Mouse (Mus musculus) embryonic facial prominence, embryonic 15.5 days (tissue): Measurements from ENCODE around the gene Brd2. TPM values are rescaled to one million over a fixed set of nuclear protein-coding genes. Genes with fewer than 3 reads are reported as not detected.
"Not testable (repeated sequence)": the region's sequence is repeated elsewhere in the genome, so short reads cannot be mapped to it uniquely, and the experiment has no call there.

Experiments used
- ATAC-seq: fragments of 200-750 bp; cut with Nextera tagmentation; 2 replicates; pipeline ENCODE4 v1.8.0; 2017; ENCODE audit warnings: low read depth, moderate TSS enrichment; ENCODE audit not compliant: insufficient number of reproducible peaks, low FRiP score, low TSS enrichment
- H3K27ac ChIP-seq: fragments of 300-500 bp; sonication (generic); replicated peaks from 2 replicates; pipeline ENCODE4 v1.5.1; 2015; ENCODE audit warnings: mild to moderate bottlenecking, inconsistent platforms
- H3K27me3 ChIP-seq: fragments of 300-500 bp; sonication (generic); 2 replicates; pipeline ENCODE4 v1.6.1; 2015; ENCODE audit warnings: inconsistent platforms
- H3K36me3 ChIP-seq: fragments of 300-500 bp; sonication (generic); 2 replicates; pipeline ENCODE4 v1.6.1; 2015; ENCODE audit warnings: mild to moderate bottlenecking, inconsistent platforms
- H3K4me1 ChIP-seq: fragments of 300-500 bp; sonication (generic); 2 replicates; pipeline ENCODE4 v1.6.1; 2015; ENCODE audit warnings: inconsistent platforms
- H3K4me2 ChIP-seq: fragments of 300-500 bp; sonication (generic); replicated peaks from 2 replicates; pipeline ENCODE4 v1.6.1; 2015; ENCODE audit warnings: mild to moderate bottlenecking, inconsistent platforms
- H3K4me3 ChIP-seq: fragments of 300-500 bp; sonication (generic); replicated peaks from 2 replicates; pipeline ENCODE4 v1.5.1; 2015; ENCODE audit warnings: mild to moderate bottlenecking, inconsistent platforms
- H3K9ac ChIP-seq: fragments of 300-500 bp; sonication (generic); 2 replicates; pipeline ENCODE4 v1.6.1; 2015; ENCODE audit warnings: inconsistent platforms
- H3K9me3 ChIP-seq: fragments of 300-500 bp; sonication (generic); replicated peaks from 2 replicates; pipeline ENCODE4 v1.6.1; 2016; ENCODE audit warnings: inconsistent platforms
- WGBS: fragments of 180-500 bp; shearing (Covaris S2); methylation state at CpG from one replicate; pipeline ENCODE4 v1.1.7; 2015; 5-methylcytosine and 5-hydroxymethylcytosine counted together
- polyA plus RNA-seq: library from polyadenylated mRNA; unstranded; fragments of >200 nt; fragmentation: Nextera tagmentation; extraction: Ambion mirVana; gene quantifications from 2 replicates; pipeline ENCODE4 v1.2.1, GENCODE M21; 2015

The Brd2 gene
- polyA plus RNA-seq: 118 and 122 TPM in 2 replicates

- Histone ChIP-seq H3K36me3 (peaks cover 14% of the 10 kb centered on the region), H3K9ac (peak within 1 kb of the TSS; percentile 91), H3K4me3 (peak within 1 kb of the TSS; percentile 75), H3K4me1 (peaks cover 26% of the 10 kb centered on the region), H3K27me3 (no peaks in the 10 kb centered on the region), H3K9me3 (no peaks in the 10 kb centered on the region), H3K27ac (peak within 1 kb of the TSS; percentile 100), H3K4me2 (peak within 1 kb of the TSS; percentile 85)
- ATAC-seq: peak; percentile 68
- under 1% methylated on average over 53 of the region's 75 CpGs for WGBS
Observed at GRCm38 (mm10) chr17:34122188-34122984, at the start of gene Brd2. Gene Brd2 (minus strand): TSS chr17:34122634.

DNA sequence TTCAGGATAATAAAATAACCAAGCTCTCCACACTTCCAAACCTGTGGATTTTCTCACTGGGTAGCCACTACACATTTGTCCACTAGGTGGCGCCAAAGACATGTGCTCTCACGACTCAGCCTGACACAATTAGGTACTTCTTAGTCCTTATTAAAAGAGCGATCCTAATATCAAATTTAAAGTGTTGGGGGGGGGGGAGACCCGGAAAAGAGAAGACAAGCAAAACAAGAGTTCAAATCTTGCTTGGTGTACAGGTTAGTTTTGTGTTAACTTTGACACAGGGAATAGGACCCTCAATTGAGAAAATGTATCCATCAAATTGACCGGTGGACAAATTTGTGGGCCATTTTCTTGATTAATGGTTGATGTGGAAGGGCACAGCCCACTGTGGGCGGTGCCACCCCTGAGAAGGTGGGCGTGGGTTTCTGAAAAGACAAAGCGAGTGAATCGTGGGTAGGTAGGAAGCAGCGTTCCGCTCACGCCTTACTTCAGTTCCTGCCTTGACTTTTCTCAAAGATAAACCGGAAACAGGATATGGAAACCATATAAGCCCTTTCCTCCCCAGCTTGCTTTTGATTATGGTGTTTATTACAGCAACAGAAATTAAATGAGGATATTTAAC is 48.6 kb upstream of the Brd2 start:
- H3K4me2 ChIP-seq: no peak overlapping the region
- no peak overlapping the region for H3K9ac ChIP-seq
- H3K9me3 ChIP-seq: no peaks in the 10 kb centered on the region
- H3K27me3 ChIP-seq: no peaks in the 10 kb centered on the region
- H3K27ac ChIP-seq: no peak overlapping the region
- no peaks in the 10 kb centered on the region for H3K4me1 ChIP-seq
- no peak for ATAC-seq
- no peaks in the 10 kb centered on the region for H3K36me3 ChIP-seq
- H3K4me3 ChIP-seq: no peak overlapping the region
- WGBS: 35% methylated on average over 13 of the region's 13 CpGs

DNA sequence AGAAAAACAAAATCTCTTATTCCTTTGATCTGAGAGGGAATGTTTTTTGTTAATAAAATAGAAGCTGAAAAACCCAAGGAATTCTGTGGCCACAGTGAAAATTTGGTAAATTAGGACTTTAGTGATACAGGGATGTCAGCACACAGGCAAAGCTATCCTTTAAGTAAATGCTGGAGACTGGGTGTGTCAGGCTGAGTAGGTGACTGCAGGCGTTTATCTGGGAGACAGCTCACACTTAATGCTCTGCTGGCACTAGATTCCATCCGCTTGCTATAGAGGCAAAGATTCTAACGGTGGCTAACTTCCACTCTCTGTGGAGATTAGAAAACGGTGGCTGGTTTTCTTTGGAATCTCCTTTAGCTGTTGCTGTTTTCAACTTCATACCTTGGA is 48.0 kb upstream of the Brd2 start:
- Histone ChIP-seq H3K9me3 (no peaks in the 10 kb centered on the region), H3K4me2 (no peak overlapping the region), H3K9ac (no peak overlapping the region), H3K27ac (no peak overlapping the region), H3K4me3 (no peak overlapping the region), H3K36me3 (no peaks in the 10 kb centered on the region), H3K27me3 (no peaks in the 10 kb centered on the region), H3K4me1 (no peaks in the 10 kb centered on the region)
- ATAC-seq: no peak
- whole genome bisulfite sequencing: 28% methylated on average over 4 of the region's 4 CpGs

DNA sequence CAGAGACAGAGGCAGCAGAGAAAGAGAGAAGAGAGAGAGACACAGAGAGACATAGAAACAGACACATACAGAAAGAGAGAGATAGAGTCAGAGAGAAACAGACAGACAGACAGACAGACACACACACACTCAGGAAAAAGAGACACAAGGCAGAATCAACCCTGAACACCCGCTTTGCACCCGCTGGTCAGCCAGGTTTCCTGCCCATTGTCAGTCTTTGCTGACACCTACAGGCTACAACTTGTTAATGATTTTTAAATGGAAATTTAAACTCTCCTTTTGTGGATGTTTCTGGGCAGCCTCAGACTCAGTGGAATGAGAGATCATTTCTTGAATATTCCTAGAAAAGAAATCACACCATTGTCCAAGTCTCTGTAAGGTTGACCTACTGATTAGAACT is 46.8 kb upstream of the Brd2 start:
- 0% methylated on average over 2 of the region's 2 CpGs for WGBS
- no peaks in the 10 kb centered on the region for H3K9me3 ChIP-seq
- ATAC-seq: no peak

GRCm38 (mm10) chr17:34165033-34165730 is 42.7 kb upstream of the Brd2 start:
- ATAC-seq: no peak
- H3K9me3 ChIP-seq: no peaks in the 10 kb centered on the region

More for the DNA sequence above, 46.8 kb upstream of the Brd2 start:
- H3K36me3 ChIP-seq: no peaks in the 10 kb centered on the region
- H3K4me3 ChIP-seq: no peak overlapping the region
- H3K27me3 ChIP-seq: no peaks in the 10 kb centered on the region
- H3K9ac ChIP-seq: no peak overlapping the region
- no peak overlapping the region for H3K27ac ChIP-seq
- no peak overlapping the region for H3K4me2 ChIP-seq
- no peaks in the 10 kb centered on the region for H3K4me1 ChIP-seq

DNA sequence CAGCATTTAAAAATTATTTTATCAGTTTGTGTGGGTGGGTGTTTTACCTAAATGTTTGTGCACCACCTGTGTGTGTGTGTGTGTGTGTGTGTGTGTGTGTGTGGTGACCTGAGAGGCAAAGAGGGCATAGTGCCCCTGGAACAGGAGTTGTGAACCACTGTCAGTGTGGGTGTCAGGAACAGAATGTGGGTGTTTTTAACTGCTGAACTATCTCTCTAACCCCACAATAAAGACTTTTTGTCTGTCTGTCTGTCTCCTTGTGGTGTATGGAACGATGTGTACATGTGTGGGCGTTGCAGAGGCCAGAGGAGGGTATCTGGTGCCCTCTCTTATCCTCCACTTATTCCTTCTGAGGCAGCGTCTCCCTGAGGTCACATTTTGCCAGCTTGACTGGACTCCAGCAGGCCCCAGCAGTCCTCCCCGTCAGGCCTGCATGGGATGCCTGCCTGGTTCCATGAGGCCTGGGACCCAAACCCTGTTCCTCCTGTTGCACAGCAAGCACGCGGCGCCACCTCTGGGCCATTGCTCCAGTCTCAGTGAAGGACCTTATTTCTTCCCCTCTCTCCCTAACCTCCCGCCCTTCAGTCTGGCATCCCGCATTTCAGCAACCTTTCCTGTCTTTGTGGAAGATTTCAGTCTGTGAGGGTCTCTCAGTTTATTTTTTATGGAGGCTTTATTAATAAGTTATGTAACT is 41.9 kb upstream of the Brd2 start:
- Histone ChIP-seq H3K4me3 (no peak overlapping the region), H3K4me2 (no peak overlapping the region), H3K9ac (no peak overlapping the region), H3K27ac (no peak overlapping the region), H3K4me1 (no peaks in the 10 kb centered on the region), H3K36me3 (no peaks in the 10 kb centered on the region), H3K27me3 (no peaks in the 10 kb centered on the region; the same call in 1 of the 2 replicates), H3K9me3 (no peaks in the 10 kb centered on the region)
- no peak for ATAC-seq
- 42% methylated on average over 9 of the region's 9 CpGs for WGBS

More at GRCm38 (mm10) chr17:34165033-34165730, 42.7 kb upstream of the Brd2 start:
- H3K4me2 ChIP-seq: no peak overlapping the region
- WGBS: 83% methylated on average over 6 of the region's 6 CpGs
- H3K36me3 ChIP-seq: no peaks in the 10 kb centered on the region
- H3K4me3 ChIP-seq: no peak overlapping the region
- no peak overlapping the region for H3K27ac ChIP-seq
- H3K27me3 ChIP-seq: no peaks in the 10 kb centered on the region; the same call in 1 of the 2 replicates
- H3K4me1 ChIP-seq: no peaks in the 10 kb centered on the region
- H3K9ac ChIP-seq: no peak overlapping the region

DNA sequence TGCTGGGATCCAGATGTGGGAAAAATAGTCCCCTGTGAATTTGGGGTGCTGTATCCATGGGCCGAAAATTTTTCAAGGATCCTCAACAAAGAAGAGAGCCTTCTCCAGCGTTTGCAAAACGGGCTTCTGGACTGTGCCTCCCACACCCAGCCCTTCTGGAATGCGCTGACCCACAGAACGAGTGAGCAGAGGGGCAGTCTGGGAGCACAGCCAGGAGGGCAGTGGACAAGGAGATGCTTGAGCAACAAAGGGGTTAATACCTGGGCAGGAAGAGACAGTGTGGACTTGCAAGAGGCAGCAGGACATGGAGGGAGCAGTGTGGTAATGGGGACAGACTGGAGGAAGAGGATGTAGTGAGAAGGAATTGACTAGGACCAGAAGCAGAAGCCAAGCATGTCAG is 33.1 kb upstream of the Brd2 start:
- Histone ChIP-seq H3K27me3 (no peaks in the 10 kb centered on the region), H3K4me3 (no peak overlapping the region), H3K27ac (no peak overlapping the region), H3K36me3 (no peaks in the 10 kb centered on the region), H3K4me1 (no peaks in the 10 kb centered on the region), H3K9ac (no peak overlapping the region), H3K9me3 (no peaks in the 10 kb centered on the region), H3K4me2 (no peak overlapping the region)
- WGBS: 36% methylated on average over 5 of the region's 5 CpGs
- ATAC-seq: no peak

GRCm38 (mm10) chr17:34152923-34153322 is 30.5 kb upstream of the Brd2 start, which contains the start of gene H2-DMb1:
Gene H2-DMb1 (plus strand): TSS chr17:34153072.
- Histone ChIP-seq H3K9ac (no peak within 1 kb of the TSS), H3K9me3 (no peaks in the 10 kb centered on the region), H3K27me3 (no peaks in the 10 kb centered on the region), H3K27ac (no peak within 1 kb of the TSS), H3K4me2 (peak within 1 kb of the TSS; percentile 24; the same call in 1 of the 2 replicates), H3K4me1 (no peaks in the 10 kb centered on the region), H3K36me3 (no peaks in the 10 kb centered on the region), H3K4me3 (no peak within 1 kb of the TSS)
- 57% methylated on average over 4 of the region's 4 CpGs for WGBS
- no peak for ATAC-seq

DNA sequence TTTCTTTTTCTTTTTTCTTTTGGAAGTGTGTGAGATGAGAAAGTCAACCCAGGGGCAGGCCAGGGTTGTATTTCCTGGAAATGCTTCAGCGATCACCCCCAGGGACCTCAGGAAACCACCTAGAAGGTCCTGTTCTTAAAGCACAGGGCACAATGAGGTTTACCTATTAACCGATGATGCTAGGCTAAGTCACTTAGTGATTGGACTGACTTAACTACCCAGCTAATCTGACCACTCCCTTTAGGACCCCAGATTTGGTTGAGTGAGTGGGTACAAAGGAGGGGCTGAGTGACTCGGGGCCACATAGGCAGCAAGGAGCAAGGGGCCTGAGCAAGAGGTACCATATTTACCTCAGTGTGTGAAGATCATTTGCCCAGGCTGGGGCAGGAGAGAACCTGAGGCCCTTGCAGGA is 22.5 kb upstream of the Brd2 start:
- no peak overlapping the region for H3K9ac ChIP-seq
- no peak overlapping the region for H3K27ac ChIP-seq
- no peak for ATAC-seq
- H3K9me3 ChIP-seq: no peaks in the 10 kb centered on the region
- WGBS: 73% methylated on average over 3 of the region's 3 CpGs
- H3K27me3 ChIP-seq: peaks cover 6% of the 10 kb centered on the region
- no peak overlapping the region for H3K4me2 ChIP-seq
- H3K4me3 ChIP-seq: no peak overlapping the region
- H3K4me1 ChIP-seq: peaks cover 11% of the 10 kb centered on the region
- H3K36me3 ChIP-seq: no peaks in the 10 kb centered on the region

DNA sequence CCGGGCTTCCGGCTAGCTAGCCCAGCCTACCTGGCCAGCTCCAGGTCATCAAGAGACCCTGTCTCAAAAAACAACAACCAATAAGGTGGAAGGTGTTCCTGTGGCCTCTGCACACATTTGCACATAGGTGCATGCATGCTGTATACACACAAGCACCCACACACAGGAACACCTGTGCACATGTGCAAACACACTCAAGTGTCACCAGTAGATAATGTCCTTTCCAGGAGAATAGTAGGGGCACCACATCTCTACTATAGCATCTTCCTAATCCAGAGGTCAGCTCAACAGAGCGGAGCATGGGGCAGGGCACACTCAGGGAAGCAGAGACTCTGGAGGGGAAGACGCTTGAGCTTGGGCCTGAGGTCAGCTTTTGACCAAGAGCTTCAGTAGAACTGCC is 21.8 kb upstream of the Brd2 start:
- WGBS: 90% methylated on average over 4 of the region's 4 CpGs
- not testable (repeated sequence) for H3K4me2 ChIP-seq, H3K4me3 ChIP-seq, ATAC-seq, H3K36me3 ChIP-seq, H3K9ac ChIP-seq, H3K27ac ChIP-seq, H3K9me3 ChIP-seq
- H3K27me3 ChIP-seq: peaks cover 12% of the 10 kb centered on the region
- peaks cover 18% of the 10 kb centered on the region for H3K4me1 ChIP-seq

DNA sequence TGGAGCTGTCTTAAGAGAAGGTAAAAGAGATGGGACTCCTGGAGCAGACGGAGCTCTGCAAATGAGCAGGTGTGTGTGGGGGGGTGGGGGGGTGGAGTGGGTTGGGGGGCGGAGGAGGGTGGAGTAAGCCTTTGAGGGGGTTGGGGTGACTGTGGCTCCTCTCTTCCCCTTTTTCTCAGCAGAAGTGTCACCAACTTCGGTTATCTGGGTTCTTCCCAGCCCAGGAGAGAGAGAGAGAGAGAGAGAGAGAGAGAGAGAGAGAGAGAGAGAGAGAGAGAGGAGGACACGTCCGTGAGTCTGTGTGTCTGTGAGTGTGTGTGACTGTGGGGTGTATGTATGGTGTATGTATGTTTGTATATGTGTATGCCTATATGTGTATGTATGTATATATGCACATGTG is 21.0 kb upstream of the Brd2 start:
- Histone ChIP-seq H3K27me3 (peaks cover 16% of the 10 kb centered on the region), H3K36me3 (no peaks in the 10 kb centered on the region), H3K4me3 (no peak overlapping the region), H3K27ac (no peak overlapping the region), H3K4me1 (peaks cover 21% of the 10 kb centered on the region), H3K4me2 (no peak overlapping the region), H3K9ac (no peak overlapping the region), H3K9me3 (no peaks in the 10 kb centered on the region)
- no peak for ATAC-seq
- WGBS: 59% methylated on average over 5 of the region's 5 CpGs
